Mouse (Mus musculus) liver, postnatal 0 days (tissue): ENCODE results near the gene Lipe.

ENCODE experiments used
- CTCF ChIP-seq: sonication (generic); IDR thresholded peaks from 2 replicates; pipeline ENCODE4 v1.5.1; 2016; ENCODE audit warnings: antibody characterized with exemption, low read depth
- EP300 ChIP-seq: IDR thresholded peaks from 2 replicates; pipeline ENCODE4 v1.6.1; 2016; ENCODE audit warnings: antibody characterized with exemption, low read depth, mild to moderate bottlenecking

GRCm38 (mm10) chr7:25428321-25428720 is 29.8 kb upstream of the Lipe start:
- TF ChIP-seq EP300 (no peak), CTCF (no peak)
